Mouse (Mus musculus) intestine, embryonic 15.5 days (tissue): ENCODE results near the gene 1700025G04Rik. TPM values are rescaled to one million over a fixed set of nuclear protein-coding genes. Genes with fewer than 3 reads are reported as not detected.

ENCODE experiments used
- ATAC-seq: fragments of 200-750 bp; cut with Nextera tagmentation; 2 replicates; pipeline ENCODE4 v1.8.0; 2017; ENCODE audit warnings: moderate TSS enrichment, moderate library complexity
- H3K27ac ChIP-seq: fragments of 300-500 bp; sonication (generic); 2 replicates; pipeline ENCODE4 v1.5.1; 2015; ENCODE audit warnings: mild to moderate bottlenecking, inconsistent platforms
- H3K27me3 ChIP-seq: fragments of 300-500 bp; sonication (generic); replicated peaks from 2 replicates; pipeline ENCODE4 v1.6.1; 2015; ENCODE audit warnings: inconsistent platforms
- H3K36me3 ChIP-seq: fragments of 300-500 bp; sonication (generic); 2 replicates; pipeline ENCODE4 v1.6.1; 2015; ENCODE audit warnings: inconsistent platforms
- H3K4me1 ChIP-seq: fragments of 300-500 bp; sonication (generic); replicated peaks from 2 replicates; pipeline ENCODE4 v1.6.1; 2015; ENCODE audit warnings: inconsistent platforms
- H3K4me2 ChIP-seq: fragments of 300-500 bp; sonication (generic); replicated peaks from 2 replicates; pipeline ENCODE4 v1.6.1; 2015; ENCODE audit warnings: mild to moderate bottlenecking, inconsistent platforms
- H3K4me3 ChIP-seq: fragments of 300-500 bp; sonication (generic); replicated peaks from 2 replicates; pipeline ENCODE4 v1.5.1; 2015; ENCODE audit warnings: inconsistent platforms
- H3K9ac ChIP-seq: fragments of 300-500 bp; sonication (generic); 2 replicates; pipeline ENCODE4 v1.6.1; 2015; ENCODE audit warnings: inconsistent platforms
- H3K9me3 ChIP-seq: fragments of 300-500 bp; sonication (generic); 2 replicates; pipeline ENCODE4 v1.6.1; 2016; ENCODE audit warnings: inconsistent platforms
- WGBS: fragments of 180-500 bp; shearing (Covaris S2); methylation state at CpG from one replicate; pipeline ENCODE4 v1.1.7; 2015; 5-methylcytosine and 5-hydroxymethylcytosine counted together
- polyA plus RNA-seq: library from polyadenylated mRNA; unstranded; fragments of >200 nt; fragmentation: Nextera tagmentation; extraction: Ambion mirVana; gene quantifications from 2 replicates; pipeline ENCODE4 v1.2.1, GENCODE M21; 2015

The 1700025G04Rik gene
- polyA plus RNA-seq, 1 experiment from 2014 or later = 31.1 TPM

DNA sequence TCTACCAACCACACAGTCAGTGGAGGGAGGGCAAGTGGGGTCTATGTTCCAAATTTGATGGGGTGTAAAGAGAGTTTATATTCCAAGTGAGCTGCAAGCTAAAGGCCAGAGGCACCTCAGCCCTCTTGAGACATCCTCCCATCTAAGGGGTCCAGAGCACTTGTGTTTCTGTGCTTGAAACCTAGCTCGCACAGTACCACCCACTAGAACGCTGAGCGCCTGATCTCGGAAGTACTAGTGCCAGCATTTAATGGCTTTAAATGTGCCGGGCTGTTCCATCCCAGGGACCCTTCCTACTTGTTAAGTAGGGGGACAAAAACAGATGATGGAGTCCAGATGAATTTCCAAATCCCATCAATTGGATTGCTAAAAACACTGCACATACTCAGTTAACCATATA lies 1.9 kb downstream of the 1700025G04Rik start:
- Histone ChIP-seq H3K9ac (no peak overlapping the region), H3K27ac (no peak overlapping the region), H3K4me1 (peaks cover 28% of the 10 kb centered on the region), H3K4me3 (peak overlapping the region; percentile 94; the same call in 1 of the 2 replicates), H3K27me3 (no peaks in the 10 kb centered on the region), H3K36me3 (no peaks in the 10 kb centered on the region), H3K4me2 (peak overlapping the region; percentile 87), H3K9me3 (no peaks in the 10 kb centered on the region)
- ATAC-seq = no peak
- whole genome bisulfite sequencing = 71% methylated on average over 5 of the region's 5 CpGs

DNA sequence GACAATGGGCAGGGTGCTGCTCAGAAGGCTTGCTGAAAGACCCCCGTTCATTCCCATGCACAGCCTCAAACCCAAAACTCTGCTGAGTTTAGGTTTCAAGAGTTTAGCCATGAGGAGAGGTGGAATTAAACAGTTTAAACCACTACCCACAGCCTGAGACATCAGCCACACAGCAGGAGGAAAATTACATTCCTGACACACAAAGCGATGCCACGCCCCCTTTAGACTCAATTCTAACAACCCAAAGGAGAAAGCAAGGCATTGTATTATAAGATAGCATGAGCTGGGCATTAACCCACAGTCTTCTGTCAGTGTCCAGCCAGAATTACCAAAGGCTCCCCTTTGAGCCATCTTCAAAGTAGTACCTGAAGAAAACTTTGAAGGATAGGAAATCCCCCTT lies 3.0 kb downstream of the 1700025G04Rik start:
- no peaks in the 10 kb centered on the region for H3K9me3 ChIP-seq
- H3K36me3 ChIP-seq = no peaks in the 10 kb centered on the region
- H3K4me1 ChIP-seq = peaks cover 28% of the 10 kb centered on the region
- H3K4me3 ChIP-seq = no peak overlapping the region
- H3K27me3 ChIP-seq = no peaks in the 10 kb centered on the region
- H3K27ac ChIP-seq = no peak overlapping the region
- WGBS = 75% methylated on average over 3 of the region's 3 CpGs
- no peak overlapping the region for H3K9ac ChIP-seq
- ATAC-seq = no peak
- no peak overlapping the region for H3K4me2 ChIP-seq

- Histone ChIP-seq H3K4me1 (peaks cover 28% of the 10 kb centered on the region), H3K9ac (no peak overlapping the region), H3K4me3 (no peak overlapping the region), H3K36me3 (no peaks in the 10 kb centered on the region), H3K4me2 (peak overlapping the region; percentile 48), H3K9me3 (no peaks in the 10 kb centered on the region), H3K27ac (no peak overlapping the region), H3K27me3 (no peaks in the 10 kb centered on the region)
- 82% methylated on average over 5 of the region's 5 CpGs for WGBS
- ATAC-seq = no peak
Observed at GRCm38 (mm10) chr1:152085561-152085960, 4.4 kb downstream of the 1700025G04Rik start.

GRCm38 (mm10) chr1:152084638-152085345 lies 5.1 kb downstream of the 1700025G04Rik start:
- Histone ChIP-seq H3K4me1 (peaks cover 28% of the 10 kb centered on the region), H3K4me3 (peak overlapping the region; percentile 20), H3K27ac (no peak overlapping the region), H3K36me3 (no peaks in the 10 kb centered on the region), H3K9ac (peak overlapping the region; percentile 14; the same call in 1 of the 2 replicates), H3K9me3 (no peaks in the 10 kb centered on the region), H3K4me2 (peak overlapping the region; percentile 48), H3K27me3 (no peaks in the 10 kb centered on the region)
- ATAC-seq = peak; percentile 77
- 18% methylated on average over 15 of the region's 15 CpGs for WGBS

- no peak overlapping the region for H3K27ac ChIP-seq
- no peaks in the 10 kb centered on the region for H3K36me3 ChIP-seq
- H3K4me2 ChIP-seq = no peak overlapping the region
- H3K9me3 ChIP-seq = no peaks in the 10 kb centered on the region
- no peak overlapping the region for H3K4me3 ChIP-seq
- no peak overlapping the region for H3K9ac ChIP-seq
- peaks cover 15% of the 10 kb centered on the region for H3K4me1 ChIP-seq
- ATAC-seq = no peak
- WGBS = 61% methylated on average over 8 of the region's 8 CpGs
- H3K27me3 ChIP-seq = no peaks in the 10 kb centered on the region
Observed at GRCm38 (mm10) chr1:152081954-152082711, 7.8 kb downstream of the 1700025G04Rik start.

- Histone ChIP-seq H3K9me3 (no peaks in the 10 kb centered on the region), H3K9ac (no peak overlapping the region), H3K36me3 (no peaks in the 10 kb centered on the region), H3K27me3 (no peaks in the 10 kb centered on the region), H3K4me3 (no peak overlapping the region), H3K27ac (no peak overlapping the region), H3K4me1 (peaks cover 15% of the 10 kb centered on the region), H3K4me2 (no peak overlapping the region)
- 91% methylated on average over 7 of the region's 7 CpGs for WGBS
- ATAC-seq = no peak
Observed at GRCm38 (mm10) chr1:152081121-152081520, 8.8 kb downstream of the 1700025G04Rik start.

DNA sequence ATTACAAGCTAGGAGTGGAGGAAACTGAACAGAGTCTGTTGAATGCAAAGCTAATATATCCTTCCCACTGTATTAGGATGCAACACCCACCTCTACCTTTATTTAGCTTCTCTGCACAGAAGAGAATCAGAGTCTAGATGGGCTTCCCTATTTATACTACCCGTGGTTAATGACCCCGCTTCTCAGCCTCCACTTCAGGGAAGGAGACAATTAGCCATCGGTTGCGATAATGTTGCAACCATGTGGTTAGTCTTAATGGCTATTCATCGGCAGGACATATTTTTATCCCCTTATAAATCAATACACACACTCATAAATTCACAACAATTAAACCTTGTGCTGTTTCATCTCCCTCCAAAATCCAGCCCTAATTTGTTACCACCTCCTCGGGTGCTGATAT lies 9.7 kb downstream of the 1700025G04Rik start:
- Histone ChIP-seq H3K36me3 (no peaks in the 10 kb centered on the region), H3K9me3 (no peaks in the 10 kb centered on the region), H3K27ac (no peak overlapping the region), H3K9ac (no peak overlapping the region), H3K4me3 (no peak overlapping the region), H3K4me2 (no peak overlapping the region), H3K27me3 (no peaks in the 10 kb centered on the region), H3K4me1 (peaks cover 10% of the 10 kb centered on the region)
- 80% methylated on average over 6 of the region's 6 CpGs for whole genome bisulfite sequencing
- no peak for ATAC-seq

GRCm38 (mm10) chr1:152077171-152077715 lies 12.7 kb downstream of the 1700025G04Rik start:
- Histone ChIP-seq H3K36me3 (no peaks in the 10 kb centered on the region), H3K27me3 (no peaks in the 10 kb centered on the region), H3K4me1 (0 out of 2 replicates have a peak, but pooled peaks cover 2% of the 10 kb centered on the region), H3K27ac (no peak overlapping the region), H3K9me3 (no peaks in the 10 kb centered on the region), H3K4me2 (no peak overlapping the region), H3K9ac (no peak overlapping the region), H3K4me3 (no peak overlapping the region)
- no peak for ATAC-seq
- 71% methylated on average over 11 of the region's 11 CpGs for WGBS

GRCm38 (mm10) chr1:152076222-152076845 lies 13.6 kb downstream of the 1700025G04Rik start:
- no peak overlapping the region for H3K9ac ChIP-seq
- H3K27ac ChIP-seq = no peak overlapping the region
- 59% methylated on average over 14 of the region's 14 CpGs for WGBS
- no peak for ATAC-seq
- 0 out of 2 replicates have a peak, but pooled peaks cover 2% of the 10 kb centered on the region for H3K4me1 ChIP-seq
- no peak overlapping the region for H3K4me3 ChIP-seq
- no peaks in the 10 kb centered on the region for H3K36me3 ChIP-seq
- H3K27me3 ChIP-seq = no peaks in the 10 kb centered on the region
- no peak overlapping the region for H3K4me2 ChIP-seq
- no peaks in the 10 kb centered on the region for H3K9me3 ChIP-seq

DNA sequence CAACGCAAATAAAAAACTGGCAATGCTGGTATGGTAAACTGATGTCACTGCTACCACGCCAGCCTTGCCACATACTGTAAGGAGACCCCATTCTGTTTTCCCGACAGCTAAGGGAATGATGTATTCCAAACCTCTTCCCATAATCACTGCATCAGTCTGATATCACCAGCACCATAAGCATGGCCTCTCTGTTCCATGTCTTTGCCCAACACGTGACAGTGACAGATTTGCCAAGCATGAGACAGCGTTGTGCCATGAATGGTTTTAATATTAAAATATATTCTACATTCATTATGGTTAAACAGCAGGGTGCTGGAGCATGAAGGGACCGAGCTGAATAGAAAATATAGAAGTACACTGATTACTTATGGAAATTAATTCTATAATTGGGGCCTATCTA lies 14.2 kb downstream of the 1700025G04Rik start:
- H3K27ac ChIP-seq = no peak overlapping the region
- no peak overlapping the region for H3K9ac ChIP-seq
- no peak overlapping the region for H3K4me2 ChIP-seq
- H3K4me1 ChIP-seq = 0 out of 2 replicates have a peak, but pooled peaks cover 2% of the 10 kb centered on the region
- H3K9me3 ChIP-seq = no peaks in the 10 kb centered on the region
- no peaks in the 10 kb centered on the region for H3K36me3 ChIP-seq
- H3K4me3 ChIP-seq = no peak overlapping the region
- ATAC-seq = no peak
- 96% methylated on average over 6 of the region's 6 CpGs for WGBS
- H3K27me3 ChIP-seq = no peaks in the 10 kb centered on the region

GRCm38 (mm10) chr1:152070441-152070840 lies 19.5 kb downstream of the 1700025G04Rik start:
- Histone ChIP-seq H3K27me3 (no peaks in the 10 kb centered on the region), H3K9me3 (no peaks in the 10 kb centered on the region), H3K4me3 (no peak overlapping the region), H3K9ac (no peak overlapping the region), H3K36me3 (no peaks in the 10 kb centered on the region), H3K4me2 (no peak overlapping the region), H3K4me1 (0 out of 2 replicates have a peak, but pooled peaks cover 2% of the 10 kb centered on the region), H3K27ac (no peak overlapping the region)
- ATAC-seq = no peak
- WGBS = 87% methylated on average over 4 of the region's 4 CpGs

- H3K4me3 ChIP-seq = no peak overlapping the region
- no peak overlapping the region for H3K27ac ChIP-seq
- 0 out of 2 replicates have a peak, but pooled peaks cover 2% of the 10 kb centered on the region for H3K4me1 ChIP-seq
- ATAC-seq = no peak
- H3K9ac ChIP-seq = no peak overlapping the region
- no peaks in the 10 kb centered on the region for H3K36me3 ChIP-seq
- H3K27me3 ChIP-seq = no peaks in the 10 kb centered on the region
- 84% methylated on average over 7 of the region's 7 CpGs for WGBS
- H3K4me2 ChIP-seq = no peak overlapping the region
- H3K9me3 ChIP-seq = no peaks in the 10 kb centered on the region
Observed at GRCm38 (mm10) chr1:152069745-152070144, 20.2 kb downstream of the 1700025G04Rik start.
